Mouse (Mus musculus): ENCODE results near the gene Tmem209. TPM values are rescaled to one million over a fixed set of nuclear protein-coding genes. Genes with fewer than 3 reads are reported as not detected.

Gene Tmem209
- total RNA-seq, 2 experiments from 2014 or later, result 23.3 to 27.3 TPM

DNA sequence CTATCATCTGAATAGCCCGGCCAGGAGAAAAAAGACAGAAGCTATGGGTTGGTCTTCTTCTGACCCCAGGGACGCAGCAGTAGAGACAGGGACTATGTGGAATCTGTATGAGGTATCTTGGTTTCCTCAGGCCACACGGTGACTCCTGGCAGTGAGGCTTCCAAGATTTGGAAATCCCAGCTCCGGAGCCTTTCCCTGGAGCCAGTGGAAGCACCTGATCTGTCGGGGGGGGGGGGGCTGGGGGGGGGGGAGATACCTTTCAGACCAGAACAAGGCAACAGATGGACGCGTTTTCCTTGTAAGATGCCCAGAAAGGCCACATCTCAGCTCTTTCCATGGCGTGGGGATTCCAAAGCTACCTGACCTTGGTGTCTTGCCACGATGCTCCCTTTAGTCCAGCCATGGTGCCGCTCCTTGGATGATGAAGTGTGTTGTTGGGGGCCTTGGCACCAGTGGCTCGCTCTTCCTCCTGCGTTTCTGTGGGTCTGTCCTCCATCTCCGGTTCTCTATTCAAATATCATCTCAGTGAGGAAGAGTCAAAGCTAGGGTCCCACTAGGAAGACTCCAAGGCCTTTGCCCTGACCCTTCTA, 47.7 kb downstream of the Tmem209 start:
- DNase-seq, result no peak

DNA sequence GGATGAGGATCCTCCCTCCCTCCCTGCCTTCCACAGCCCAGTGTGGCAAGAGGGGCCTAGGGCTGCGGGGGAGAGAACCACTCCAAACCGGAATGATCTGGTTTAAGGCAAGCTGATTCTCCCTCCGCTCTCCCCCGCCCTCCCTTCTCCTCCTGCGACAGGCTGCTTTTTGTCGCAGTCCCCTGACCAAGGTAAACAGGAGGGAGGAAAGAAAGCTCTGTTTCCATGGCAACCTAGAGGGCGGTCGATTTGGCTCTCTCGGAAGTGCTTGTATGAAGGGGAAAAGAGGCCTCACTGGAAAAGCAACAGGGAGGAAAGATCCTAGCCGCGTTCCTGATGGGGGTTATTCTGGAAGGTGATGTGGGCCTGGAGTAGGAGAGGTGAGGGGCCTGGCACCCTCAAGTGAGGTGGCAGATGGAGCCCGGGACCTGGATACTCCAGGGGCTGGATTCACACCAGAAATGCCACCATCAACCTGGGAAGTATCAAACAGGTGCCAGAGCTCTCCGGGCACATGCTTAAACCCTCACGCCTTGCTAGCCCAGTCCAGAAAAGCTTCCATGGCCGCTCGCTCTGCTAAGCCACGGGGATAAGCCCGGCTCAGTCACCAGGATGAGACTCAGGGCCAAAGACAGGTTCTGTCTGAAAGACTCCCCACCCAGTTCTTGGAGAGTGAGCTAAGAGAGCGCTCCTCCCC, 48.7 kb downstream of the Tmem209 start:
- peak; percentile 40 to 57 for DNase-seq

DNA sequence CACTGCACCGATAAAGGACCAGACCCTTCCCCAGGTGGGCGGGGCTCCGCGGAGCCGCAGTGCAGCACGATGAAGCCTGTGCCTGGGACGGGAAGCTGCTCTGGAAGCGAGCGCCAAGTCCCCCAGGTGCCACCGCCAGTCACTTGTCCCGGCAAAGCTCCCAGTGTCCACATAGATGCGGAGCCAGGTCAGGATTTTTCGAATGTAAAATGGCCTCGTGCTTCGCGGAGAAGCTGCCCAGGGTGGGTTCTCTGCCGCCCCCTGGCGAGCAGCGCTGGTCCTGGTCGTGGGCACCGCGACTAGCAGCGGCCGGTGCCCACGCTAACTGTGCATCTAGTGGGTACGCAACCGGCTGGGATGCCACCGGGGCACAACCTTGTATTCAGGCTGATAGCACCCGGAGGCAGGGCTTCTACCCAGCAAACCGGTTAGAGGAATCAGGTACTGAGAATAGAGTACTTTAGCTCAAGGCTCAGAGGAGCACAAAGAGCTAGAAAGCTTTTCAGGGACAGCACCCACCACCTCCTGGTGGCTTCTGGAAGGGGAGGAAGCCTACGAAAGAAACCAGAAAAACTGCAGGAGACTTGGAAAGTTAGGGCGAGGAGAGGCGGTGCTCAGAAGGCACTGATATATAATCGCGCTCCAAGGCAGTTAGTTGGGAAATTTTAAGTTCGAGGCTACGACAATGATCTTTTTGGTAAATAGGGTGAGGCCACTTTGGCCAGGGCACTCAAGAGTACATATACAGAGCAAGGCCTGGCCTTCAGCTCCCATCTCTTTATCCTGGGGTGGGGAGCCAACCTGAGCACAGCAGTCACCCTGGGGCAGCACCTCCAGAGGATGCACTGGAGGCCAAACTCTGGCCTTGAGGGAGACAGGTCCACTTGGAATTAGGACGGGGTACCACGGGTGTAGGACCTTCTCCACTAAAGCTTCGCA, 49.5 kb downstream of the Tmem209 start:
- DNase-seq, result peak; percentile 83 to 92

DNA sequence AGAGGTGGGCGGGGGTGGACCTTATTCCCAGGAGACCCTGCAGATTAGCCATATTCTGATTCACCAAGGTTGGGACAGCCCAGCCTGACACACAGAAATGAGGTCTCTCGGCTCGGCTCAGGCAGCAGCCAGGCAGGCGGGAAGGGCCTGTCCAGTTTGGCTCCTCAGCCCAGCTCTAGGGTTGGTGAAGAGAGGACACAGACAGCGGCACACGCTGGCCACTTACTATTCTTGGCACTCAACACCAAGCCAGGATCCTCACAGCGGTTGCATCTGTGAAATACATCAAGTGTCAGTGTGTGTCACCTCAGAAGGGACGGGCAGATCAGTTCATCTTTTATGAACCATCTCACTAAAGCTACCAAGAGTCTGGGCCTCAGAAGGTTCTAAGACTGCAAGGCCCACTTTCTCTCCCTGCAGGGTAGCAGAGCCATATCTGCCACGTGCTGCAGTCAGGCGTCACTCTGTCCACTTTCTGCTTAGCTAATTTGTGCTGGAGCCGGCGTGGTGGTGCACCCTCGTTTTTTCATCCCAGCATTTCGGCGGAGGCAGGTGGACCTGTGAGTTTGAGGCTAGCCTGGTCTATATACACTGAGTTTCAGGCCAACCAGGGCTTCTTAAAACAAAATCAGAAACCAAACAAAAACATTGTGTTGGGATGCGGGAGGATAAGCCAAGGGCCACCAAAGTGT, 50.4 kb downstream of the Tmem209 start:
- peak in 1 of 2 experiments; percentile 4 for DNase-seq

DNA sequence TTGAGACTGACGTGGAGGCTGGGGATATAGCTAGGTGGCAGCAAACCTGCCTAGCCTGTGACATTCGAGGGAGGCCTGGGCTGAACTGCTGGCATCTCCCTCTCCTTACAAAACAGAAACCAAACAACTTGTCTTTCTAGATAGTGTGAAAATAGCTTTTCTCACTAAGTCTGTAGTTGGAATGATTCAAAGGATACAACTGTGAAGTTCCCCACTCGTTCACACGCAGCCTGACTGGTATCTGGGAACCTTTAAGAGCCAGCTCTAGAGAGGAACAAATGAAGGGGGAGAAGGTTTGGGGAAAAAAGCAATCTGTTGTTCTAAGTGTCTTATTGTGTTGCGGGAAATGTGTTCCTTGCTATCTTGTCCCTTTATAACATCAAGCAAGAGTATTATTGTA, 51.0 kb downstream of the Tmem209 start:
- DNase-seq, result no peak

DNA sequence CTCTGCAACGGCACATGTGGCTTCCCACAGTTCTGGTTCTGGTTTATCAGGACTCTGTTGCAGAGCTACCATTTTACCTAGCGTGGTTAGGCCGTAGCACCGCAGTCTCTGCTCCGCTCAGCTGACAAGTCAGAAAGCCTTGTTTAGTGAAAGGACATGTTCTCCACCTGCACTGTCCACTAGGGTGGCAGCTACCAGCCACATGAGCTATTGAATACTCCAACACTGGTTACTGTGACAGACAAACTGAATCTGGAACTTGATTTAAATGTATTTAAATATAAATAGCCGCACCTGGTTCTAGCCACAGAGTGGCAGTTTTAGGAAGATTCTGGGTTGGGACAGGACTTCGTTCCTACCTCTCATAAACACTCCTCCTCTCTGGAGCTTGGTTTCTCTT, 52.6 kb downstream of the Tmem209 start:
- no peak for DNase-seq

DNA sequence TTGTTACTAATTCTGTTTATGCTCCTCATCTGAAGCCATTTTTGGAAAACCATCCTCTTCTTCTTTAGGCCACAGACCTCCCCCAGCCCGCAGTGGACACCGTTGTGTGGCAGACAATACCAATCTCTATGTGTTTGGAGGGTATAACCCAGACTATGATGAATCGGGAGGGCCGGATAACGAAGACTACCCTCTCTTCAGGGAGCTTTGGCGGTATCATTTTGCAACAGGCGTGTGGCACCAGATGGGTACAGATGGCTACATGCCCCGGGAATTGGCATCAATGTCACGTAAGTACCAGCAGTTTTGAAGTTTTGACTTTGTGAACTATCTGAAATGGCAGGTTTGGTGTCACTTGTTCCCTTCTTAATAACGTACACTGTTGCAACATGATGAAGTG, 70.0 kb downstream of the Tmem209 start:
- no peak for DNase-seq

DNA sequence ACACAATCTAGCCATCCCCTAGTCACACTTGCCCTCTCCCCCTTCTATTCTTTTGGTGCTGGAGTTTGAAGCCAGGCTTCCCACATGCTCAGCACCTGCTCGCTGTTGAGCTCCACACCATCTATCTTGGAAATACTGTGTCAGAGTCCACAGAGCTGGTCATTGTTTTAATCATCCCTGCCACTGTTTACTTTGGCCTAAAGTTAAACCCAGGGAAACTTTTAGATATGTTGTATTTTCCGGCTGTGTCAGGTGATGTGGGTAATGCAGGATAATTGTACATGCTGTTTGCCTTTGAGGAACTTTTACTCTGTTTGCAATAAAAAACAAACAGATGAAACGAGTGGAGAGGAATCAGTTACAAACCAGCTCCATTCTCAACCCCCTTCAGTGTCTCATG, 72.5 kb downstream of the Tmem209 start:
- no peak for DNase-seq

DNA sequence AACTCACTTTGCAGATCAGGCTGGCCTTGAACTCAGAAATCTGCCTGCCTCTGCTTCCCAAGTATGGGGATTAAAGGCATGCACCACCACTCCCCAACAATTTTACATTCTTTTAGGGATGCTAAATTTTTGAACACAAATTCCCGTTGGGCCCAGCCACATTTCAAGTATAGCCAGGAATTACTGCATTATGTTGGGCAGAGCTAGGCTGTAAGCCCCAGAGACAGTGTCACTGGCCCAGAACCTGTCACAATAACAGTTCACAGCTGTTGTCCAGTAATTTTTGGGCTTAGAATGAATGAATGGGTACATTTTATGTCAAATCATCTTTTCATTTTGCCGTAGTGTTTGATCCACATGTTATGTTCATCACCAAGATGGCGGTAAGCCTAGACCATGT, 73.1 kb downstream of the Tmem209 start:
- DNase-seq, result no peak

DNA sequence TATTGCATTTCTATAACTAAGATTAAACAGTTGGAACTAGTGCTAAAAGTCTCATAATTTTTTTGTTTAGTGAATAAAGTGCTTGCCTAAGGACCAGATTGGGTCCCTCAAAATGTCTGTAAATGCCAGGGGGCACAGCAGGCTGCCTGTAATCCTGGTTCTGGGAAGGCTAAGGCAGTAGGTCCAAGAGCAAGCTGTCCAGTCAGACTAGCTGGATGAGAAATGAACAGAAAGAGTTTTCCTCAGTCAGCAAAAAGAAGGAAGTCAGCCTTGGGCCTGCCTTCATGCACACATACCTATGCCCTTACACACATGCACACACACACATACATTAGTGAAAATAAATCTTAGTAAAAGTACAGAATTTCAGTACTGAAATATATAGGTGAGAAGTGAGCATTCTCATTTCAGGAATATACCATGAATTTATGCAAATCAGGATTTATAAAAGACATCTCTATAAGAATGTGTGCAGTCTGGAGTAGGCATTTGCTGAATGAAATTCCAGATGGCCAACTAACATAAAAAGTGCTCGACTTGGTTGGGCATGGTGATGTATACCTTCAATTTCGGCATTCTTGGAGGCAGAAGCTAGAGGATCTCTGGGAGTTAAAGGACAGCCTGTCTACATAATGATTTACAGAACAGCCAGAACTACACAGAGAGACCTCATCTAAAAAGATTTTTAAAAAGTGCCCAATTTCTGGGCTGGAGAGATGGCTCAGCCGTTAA, 77.0 kb downstream of the Tmem209 start:
- no peak for DNase-seq

Other genes starting within 250 kb of the Tmem209 start
- 100 to 1,000 TPM; 105 to 126 TPM for gene Ube2h, start 205.2 kb downstream of the Tmem209 start, total RNA-seq (2021)
- gene Zc3hc1, start 118.8 kb downstream of the Tmem209 start, total RNA-seq (2021), result 10 to 100 TPM; 17.9 to 19.0 TPM
- 10 to 100 TPM; 70.6 to 87.3 TPM for gene Klhdc10, start 107.9 kb downstream of the Tmem209 start, total RNA-seq (2021)
- under 1 TPM in 1 of 2 experiments, not detected in 1; 0.23 TPM for gene Ssmem1, start 66 bp upstream of the Tmem209 start, total RNA-seq (2021)
- under 1 TPM; 0.56 to 0.66 TPM for gene Cpa2, start 31.8 kb upstream of the Tmem209 start, total RNA-seq (2021)
- 1 to 10 TPM; 1.1 to 1.2 TPM for gene Cpa4, start 58.6 kb upstream of the Tmem209 start, total RNA-seq (2021)
- gene Cpa5, start 101.2 kb upstream of the Tmem209 start, total RNA-seq (2021), result not detected
- gene Cpa1, start 129.4 kb upstream of the Tmem209 start, total RNA-seq (2021), result not detected
- gene Cep41, start 184.0 kb upstream of the Tmem209 start, total RNA-seq (2021), result 1 to 10 TPM; 6.1 to 9.6 TPM
- gene Mest, start 213.8 kb upstream of the Tmem209 start, total RNA-seq (2021), result 10 to 100 TPM; 54.1 to 68.9 TPM